Mouse (Mus musculus): Measurements from ENCODE around the gene Gm20388. TPM values are rescaled to one million over a fixed set of nuclear protein-coding genes. Genes with fewer than 3 reads are reported as not detected.
"Not testable (repeated sequence)": the region's sequence is repeated elsewhere in the genome, so short reads cannot be mapped to it uniquely, and the experiment has no call there.

Gene Gm20388
- polyA plus RNA-seq, 1 experiment from 2014 or later: not detected

- H3K27ac ChIP-seq (replicated peaks): no peak overlapping the region
- 67% methylated on average over 19 of the region's 19 CpGs for WGBS
- TF ChIP-seq CTCF (IDR thresholded peaks at IDR 0.05; ENCODE audit: low read depth): no peak
- no peak for TF ChIP-seq EP300 (optimal IDR thresholded peaks at IDR 0.05)
- no peaks in the 10 kb centered on the region for H3K36me3 ChIP-seq (ENCODE audit: control insufficient read depth, insufficient read depth, low read length)
- no peak overlapping the region for H3K4me3 ChIP-seq (ENCODE audit: low read depth, low read length)
- H3K9me3 ChIP-seq (ENCODE audit: control insufficient read depth, low read length): no peaks in the 10 kb centered on the region
- H3K27me3 ChIP-seq (ENCODE audit: control insufficient read depth, insufficient read depth, low read length): no peaks in the 10 kb centered on the region
- no peaks in the 10 kb centered on the region for H3K4me1 ChIP-seq (replicated peaks; ENCODE audit: control insufficient read depth, insufficient read depth)
- no peak overlapping the region for H3K9ac ChIP-seq (ENCODE audit: low read length)
- DNase-seq (ENCODE audit: low spot score) (no peak), ATAC-seq (ENCODE audit: low FRiP score, low TSS enrichment) (no peak)
- no peak overlapping the region for H3K4me2 ChIP-seq (replicated peaks; ENCODE audit: low read depth)
These were observed 809.1 kb downstream of the Gm20388 start for GRCm38 (mm10) chr8:120719586-120720236.

DNA sequence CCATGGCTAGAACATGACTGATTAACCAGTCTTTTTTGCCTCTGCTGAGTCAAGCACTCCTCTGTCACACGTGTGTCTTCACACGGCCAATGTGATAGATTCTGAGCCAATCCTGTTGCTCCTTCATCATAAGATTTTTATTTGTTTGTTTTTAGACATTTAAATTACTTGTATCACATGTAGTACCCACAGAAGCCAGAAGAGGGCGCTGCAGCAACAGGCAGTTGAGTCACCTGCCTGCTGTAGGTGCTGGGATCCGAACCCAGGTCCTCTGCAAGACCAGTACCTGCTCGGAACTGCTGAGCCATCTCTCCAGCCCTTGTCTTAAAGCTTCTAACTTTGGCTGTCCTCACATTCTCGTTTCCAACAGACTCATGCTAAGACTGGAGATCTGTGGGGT is 812.4 kb downstream of the Gm20388 start:
- Histone ChIP-seq H3K4me3 (ENCODE audit: low read depth, low read length) (no peak overlapping the region), H3K27me3 (ENCODE audit: control insufficient read depth, insufficient read depth, low read length) (no peaks in the 10 kb centered on the region), H3K4me2 (replicated peaks; ENCODE audit: low read depth) (no peak overlapping the region), H3K4me1 (replicated peaks; ENCODE audit: control insufficient read depth, insufficient read depth) (no peaks in the 10 kb centered on the region), H3K27ac (replicated peaks) (no peak overlapping the region), H3K36me3 (ENCODE audit: control insufficient read depth, insufficient read depth, low read length) (no peaks in the 10 kb centered on the region), H3K9ac (ENCODE audit: low read length) (no peak overlapping the region), H3K9me3 (ENCODE audit: control insufficient read depth, low read length) (no peaks in the 10 kb centered on the region)
- ATAC-seq (ENCODE audit: low FRiP score, low TSS enrichment): no peak
- 69% methylated on average over 6 of the region's 6 CpGs for WGBS
- TF ChIP-seq CTCF (IDR thresholded peaks at IDR 0.05; ENCODE audit: low read depth) (peak; percentile 51), EP300 (optimal IDR thresholded peaks at IDR 0.05) (no peak)
- DNase-seq (ENCODE audit: low spot score): no peak

- not testable (repeated sequence) for H3K4me3 ChIP-seq (ENCODE audit: low read depth, low read length); H3K9me3 ChIP-seq (ENCODE audit: control insufficient read depth, low read length); H3K27ac ChIP-seq (replicated peaks); ATAC-seq (ENCODE audit: low FRiP score, low TSS enrichment); H3K4me1 ChIP-seq (replicated peaks; ENCODE audit: control insufficient read depth, insufficient read depth); H3K4me2 ChIP-seq (replicated peaks; ENCODE audit: low read depth); H3K27me3 ChIP-seq (ENCODE audit: control insufficient read depth, insufficient read depth, low read length); H3K36me3 ChIP-seq (ENCODE audit: control insufficient read depth, insufficient read depth, low read length); DNase-seq (ENCODE audit: low spot score); H3K9ac ChIP-seq (ENCODE audit: low read length)
- peak; percentile 52 for TF ChIP-seq CTCF (IDR thresholded peaks at IDR 0.05; ENCODE audit: low read depth)
- 92% methylated on average over 2 of the region's 4 CpGs for WGBS
These were observed 813.5 kb downstream of the Gm20388 start for GRCm38 (mm10) chr8:120724096-120724495.

DNA sequence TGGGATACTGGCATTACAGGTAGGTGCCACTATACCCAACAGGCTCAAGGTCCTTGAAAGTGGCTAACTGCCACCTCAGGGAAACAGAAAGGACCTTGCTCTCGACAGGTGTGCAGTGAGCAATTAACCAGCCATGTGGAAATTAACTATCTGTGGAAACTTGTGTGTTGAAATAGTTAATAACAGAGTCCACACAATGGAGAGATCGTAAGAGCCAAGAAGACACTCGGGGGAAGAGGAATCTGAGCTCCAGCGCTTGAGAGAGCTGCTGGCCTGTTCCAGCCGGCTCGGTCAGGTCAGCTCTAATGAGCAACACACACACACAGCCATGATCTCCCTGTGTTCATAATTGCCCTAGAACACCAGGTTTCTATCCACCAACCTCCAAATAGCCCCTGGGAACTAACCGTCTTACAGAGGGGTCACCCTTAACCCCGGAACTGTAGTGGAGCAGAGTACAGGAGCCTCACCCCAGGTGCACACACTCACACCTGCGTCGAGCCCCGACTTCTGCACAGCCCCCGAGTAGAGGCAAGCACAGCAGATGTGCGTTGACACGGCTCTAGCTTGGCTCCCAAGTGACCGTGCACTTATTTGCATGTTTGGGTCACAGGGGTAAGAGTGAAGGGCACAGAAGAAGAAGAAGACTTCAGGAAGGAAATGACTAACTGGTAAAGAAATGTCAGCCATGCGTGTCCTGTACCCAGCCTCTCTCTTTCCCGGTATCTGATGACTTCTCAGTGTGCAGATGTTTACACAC is 814.4 kb downstream of the Gm20388 start:
- peak; percentile 29 for DNase-seq (ENCODE audit: low spot score)
- TF ChIP-seq CTCF (IDR thresholded peaks at IDR 0.05; ENCODE audit: low read depth): no peak
- TF ChIP-seq EP300 (optimal IDR thresholded peaks at IDR 0.05): no peak
- ATAC-seq (ENCODE audit: low FRiP score, low TSS enrichment): no peak
- Histone ChIP-seq H3K4me1 (replicated peaks; ENCODE audit: control insufficient read depth, insufficient read depth) (no peaks in the 10 kb centered on the region), H3K27me3 (ENCODE audit: control insufficient read depth, insufficient read depth, low read length) (no peaks in the 10 kb centered on the region), H3K9ac (ENCODE audit: low read length) (no peak overlapping the region), H3K4me2 (replicated peaks; ENCODE audit: low read depth) (no peak overlapping the region), H3K9me3 (ENCODE audit: control insufficient read depth, low read length) (no peaks in the 10 kb centered on the region), H3K4me3 (ENCODE audit: low read depth, low read length) (no peak overlapping the region), H3K27ac (replicated peaks) (no peak overlapping the region), H3K36me3 (ENCODE audit: control insufficient read depth, insufficient read depth, low read length) (no peaks in the 10 kb centered on the region)
- 46% methylated on average over 17 of the region's 17 CpGs for WGBS

DNA sequence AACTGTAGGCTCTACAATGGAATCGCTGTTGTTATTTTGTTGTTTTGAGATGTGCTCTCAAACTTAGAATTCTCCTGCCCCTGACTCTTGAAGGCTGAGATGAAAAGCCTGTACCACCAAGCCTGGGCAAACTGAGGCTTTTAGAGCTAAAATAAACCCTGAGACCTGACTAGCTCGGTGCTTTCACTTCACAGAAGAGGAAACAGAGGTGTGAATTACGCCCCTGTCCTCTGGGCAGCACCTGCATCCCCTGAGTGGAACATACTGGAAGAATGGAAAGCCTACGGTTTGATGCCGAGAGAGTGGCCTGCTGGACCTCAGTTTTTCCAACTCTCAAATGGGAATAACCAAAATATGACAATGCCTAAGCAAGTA is 814.9 kb downstream of the Gm20388 start:
- Histone ChIP-seq H3K4me3 (ENCODE audit: low read depth, low read length) (no peak overlapping the region), H3K4me1 (replicated peaks; ENCODE audit: control insufficient read depth, insufficient read depth) (no peaks in the 10 kb centered on the region), H3K27me3 (ENCODE audit: control insufficient read depth, insufficient read depth, low read length) (no peaks in the 10 kb centered on the region), H3K9ac (ENCODE audit: low read length) (no peak overlapping the region), H3K9me3 (ENCODE audit: control insufficient read depth, low read length) (no peaks in the 10 kb centered on the region), H3K27ac (replicated peaks) (no peak overlapping the region), H3K4me2 (replicated peaks; ENCODE audit: low read depth) (no peak overlapping the region), H3K36me3 (ENCODE audit: control insufficient read depth, insufficient read depth, low read length) (no peaks in the 10 kb centered on the region)
- 77% methylated on average over 5 of the region's 5 CpGs for WGBS
- TF ChIP-seq EP300 (optimal IDR thresholded peaks at IDR 0.05) (no peak), CTCF (IDR thresholded peaks at IDR 0.05; ENCODE audit: low read depth) (no peak)
- ATAC-seq (ENCODE audit: low FRiP score, low TSS enrichment) (no peak), DNase-seq (ENCODE audit: low spot score) (no peak)

- WGBS: 58% methylated on average over 5 of the region's 5 CpGs
- no peak overlapping the region for H3K9ac ChIP-seq (ENCODE audit: low read length)
- no peaks in the 10 kb centered on the region for H3K4me1 ChIP-seq (replicated peaks; ENCODE audit: control insufficient read depth, insufficient read depth)
- no peak overlapping the region for H3K27ac ChIP-seq (replicated peaks)
- H3K27me3 ChIP-seq (ENCODE audit: control insufficient read depth, insufficient read depth, low read length): no peaks in the 10 kb centered on the region
- no peak for DNase-seq (ENCODE audit: low spot score)
- no peak for ATAC-seq (ENCODE audit: low FRiP score, low TSS enrichment)
- TF ChIP-seq CTCF (IDR thresholded peaks at IDR 0.05; ENCODE audit: low read depth) (no peak), EP300 (optimal IDR thresholded peaks at IDR 0.05) (no peak)
- H3K36me3 ChIP-seq (ENCODE audit: control insufficient read depth, insufficient read depth, low read length): no peaks in the 10 kb centered on the region
- no peak overlapping the region for H3K4me3 ChIP-seq (ENCODE audit: low read depth, low read length)
- H3K9me3 ChIP-seq (ENCODE audit: control insufficient read depth, low read length): no peaks in the 10 kb centered on the region
- H3K4me2 ChIP-seq (replicated peaks; ENCODE audit: low read depth): no peak overlapping the region
These were observed 815.4 kb downstream of the Gm20388 start for GRCm38 (mm10) chr8:120726051-120726450.
